Mouse (Mus musculus) spleen, postnatal 10 days (tissue): ENCODE results near the gene Zfp189.
A peak's percentile ranks its signal among the peaks of the same experiment; 100 is the strongest.
"Not testable (repeated sequence)": the region's sequence is repeated elsewhere in the genome, so short reads cannot be mapped to it uniquely, and the experiment has no call there.

Experiments
- DNase-seq, 2 experiments: peaks; one replicate each; pipeline ENCODE4 v3.0.0; 2021 to 2022; ENCODE audit warnings: low spot score in 2 of 2

Zfp189 gene

GRCm38 (mm10) chr4:49520572-49521340 is at the start of gene Zfp189, which contains the start of gene Mrpl50:
Gene Zfp189, plus strand, starts transcription at chr4:49521176.
Gene Mrpl50, minus strand, starts transcription at chr4:49521093.
- DNase-seq, result peak; percentile 81 to 93

- no peak for DNase-seq
These were observed 47.4 kb upstream of the Zfp189 start, which contains the start of gene Acnat1 for GRCm38 (mm10) chr4:49473435-49474100. Gene Acnat1, minus strand, starts transcription at chr4:49473912.

- DNase-seq, result no peak
These were observed 46.4 kb upstream of the Zfp189 start for GRCm38 (mm10) chr4:49474583-49474982.

GRCm38 (mm10) chr4:49478118-49478877 is 42.7 kb upstream of the Zfp189 start:
- DNase-seq, result peak; percentile 36 to 82

GRCm38 (mm10) chr4:49479035-49479434 is 41.9 kb upstream of the Zfp189 start:
- not testable (repeated sequence) for DNase-seq

GRCm38 (mm10) chr4:49480104-49480760 is 40.7 kb upstream of the Zfp189 start:
- DNase-seq, result no peak

- no peak for DNase-seq
These were observed 40.1 kb upstream of the Zfp189 start for GRCm38 (mm10) chr4:49480896-49481295.

- no peak for DNase-seq
These were observed 35.5 kb upstream of the Zfp189 start for GRCm38 (mm10) chr4:49485442-49485841.

- not testable (repeated sequence) for DNase-seq
These were observed 34.9 kb upstream of the Zfp189 start for GRCm38 (mm10) chr4:49485934-49486650.

- no peak for DNase-seq
These were observed 17.4 kb upstream of the Zfp189 start for GRCm38 (mm10) chr4:49503563-49503962.

GRCm38 (mm10) chr4:49506386-49506785 is 14.6 kb upstream of the Zfp189 start, which contains the start of gene Baat:
Gene Baat, minus strand, starts transcription at chr4:49506557.
- no peak for DNase-seq

- DNase-seq, result no peak
These were observed 11.8 kb upstream of the Zfp189 start for GRCm38 (mm10) chr4:49509183-49509582.

GRCm38 (mm10) chr4:49510236-49510835 is 10.6 kb upstream of the Zfp189 start:
- DNase-seq, result not testable (repeated sequence)

GRCm38 (mm10) chr4:49512636-49513035 is 8.3 kb upstream of the Zfp189 start:
- no peak for DNase-seq

- DNase-seq, result no peak
These were observed 6.5 kb upstream of the Zfp189 start for GRCm38 (mm10) chr4:49514441-49514840.

GRCm38 (mm10) chr4:49519476-49519875 is 1.5 kb upstream of the Zfp189 start:
- peak in 1 of 2 experiments; percentile 20 for DNase-seq

- DNase-seq, result no peak
These were observed 370 bp downstream of the Zfp189 start for GRCm38 (mm10) chr4:49521346-49521745.

GRCm38 (mm10) chr4:49522576-49522975 is 1.6 kb downstream of the Zfp189 start:
- DNase-seq, result no peak

GRCm38 (mm10) chr4:49535036-49535435 is 14.1 kb downstream of the Zfp189 start:
- DNase-seq, result no peak

- no peak for DNase-seq
These were observed 14.8 kb downstream of the Zfp189 start for GRCm38 (mm10) chr4:49535675-49536294.
